Mouse (Mus musculus): ENCODE data around the gene Ccer1.
"Not testable (repeated sequence)": the region's sequence is repeated elsewhere in the genome, so short reads cannot be mapped to it uniquely, and the experiment has no call there.

The Ccer1 gene

DNA sequence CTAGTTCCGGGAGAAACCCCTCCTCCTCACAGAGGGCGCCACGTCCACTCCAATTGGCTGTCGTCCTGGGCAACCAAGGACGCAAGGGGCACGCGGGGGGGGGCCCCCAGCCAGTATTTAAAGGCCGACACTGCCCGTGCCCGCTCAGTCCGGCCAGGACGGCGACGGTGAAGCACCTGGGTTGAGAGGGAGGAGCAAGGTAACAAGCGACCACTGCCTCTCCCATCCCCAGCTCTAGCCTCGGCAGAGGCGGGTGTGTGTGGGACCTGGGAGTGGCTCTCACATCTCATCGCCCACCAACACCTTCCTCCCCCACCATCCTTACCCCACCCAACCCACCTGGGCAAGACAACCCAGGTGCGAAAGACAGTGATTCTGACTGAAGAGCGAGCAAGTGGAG is at the start of gene Ccer1:
Ccer1 (plus strand) TSS at position 147 of the 400 bp plus-strand sequence.
- DNase-seq, result no peak

DNA sequence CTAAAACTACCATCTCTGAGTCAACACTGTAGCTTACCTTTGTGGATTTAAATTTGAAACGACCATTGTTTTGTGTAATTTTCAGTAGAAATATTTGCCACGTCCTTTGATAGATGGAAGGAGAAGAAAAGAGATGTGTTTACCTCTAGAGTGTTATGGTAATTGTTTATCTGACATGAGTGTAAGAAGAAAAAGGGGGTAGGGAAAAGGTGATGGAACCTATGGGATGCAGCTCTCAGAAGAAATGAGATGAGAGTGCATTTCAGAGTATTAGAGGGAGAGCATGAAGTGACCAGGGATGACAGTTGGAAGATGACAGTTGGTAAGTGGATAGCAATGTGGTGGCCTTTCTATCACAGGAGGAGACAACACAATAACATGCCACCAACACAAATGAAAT is 49.1 kb upstream of the Ccer1 start, which contains the start of gene Epyc:
Epyc (plus strand) TSS at position 301 of the 400 bp plus-strand sequence.
- no peak for DNase-seq

- no peak for DNase-seq
These were observed 42.5 kb upstream of the Ccer1 start for GRCm38 (mm10) chr10:97650334-97650733.

DNA sequence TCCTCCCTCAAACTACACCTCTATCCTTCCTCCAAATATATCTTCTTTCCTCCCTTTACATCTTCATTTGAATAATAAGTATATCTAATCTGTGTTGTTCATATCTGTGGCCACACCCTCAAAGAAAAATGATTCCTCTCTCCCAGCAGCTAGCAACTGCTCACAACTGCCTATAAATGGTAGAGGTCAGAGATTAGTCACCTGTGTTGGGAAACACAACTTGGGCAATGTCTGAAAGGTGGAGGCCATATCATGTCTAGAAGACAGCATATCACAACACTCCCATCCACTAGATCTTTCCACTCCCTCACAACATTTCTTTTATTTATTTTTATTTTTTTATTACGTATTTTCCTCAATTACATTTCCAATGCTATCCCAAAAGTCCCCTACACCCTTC is 33.4 kb upstream of the Ccer1 start:
- DNase-seq, result no peak

DNA sequence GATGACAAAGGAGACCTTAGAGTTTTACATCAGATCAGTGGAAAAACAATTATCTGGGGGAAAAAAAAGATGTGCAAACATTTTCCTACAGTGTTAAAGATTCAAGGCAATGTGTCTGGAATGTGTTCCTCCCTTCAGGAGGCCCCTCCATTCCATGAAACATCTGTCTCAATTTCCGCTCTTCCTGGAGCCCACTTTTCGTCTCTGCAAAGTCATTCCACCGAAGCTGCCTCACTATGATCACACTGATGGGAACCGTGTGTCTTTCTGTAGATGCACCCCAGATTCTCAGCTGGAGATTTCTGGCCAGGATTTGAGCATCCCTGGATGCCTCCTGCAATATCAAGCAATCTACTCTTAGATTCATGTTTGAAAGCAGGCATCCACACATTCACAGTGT is 24.2 kb upstream of the Ccer1 start:
- no peak for DNase-seq

DNA sequence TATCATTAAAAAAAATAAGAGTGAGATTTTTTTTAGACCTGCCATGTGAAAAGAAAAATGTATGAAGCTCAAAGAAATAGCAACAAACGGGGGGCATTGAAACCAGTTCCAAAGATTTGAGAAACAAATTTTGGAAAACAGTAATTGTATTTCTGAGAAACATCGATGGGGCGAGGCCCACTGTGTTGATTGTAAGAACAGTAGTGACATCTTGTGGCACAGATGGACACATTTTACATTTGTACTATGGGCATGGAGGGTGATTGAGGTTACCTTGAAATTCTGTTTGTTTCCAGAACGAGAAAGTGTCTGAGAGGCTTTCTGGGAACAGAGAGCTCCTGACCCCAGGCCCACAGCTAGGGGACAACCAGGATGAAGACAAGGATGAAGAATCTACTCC is 22.7 kb upstream of the Ccer1 start:
- no peak for DNase-seq

DNA sequence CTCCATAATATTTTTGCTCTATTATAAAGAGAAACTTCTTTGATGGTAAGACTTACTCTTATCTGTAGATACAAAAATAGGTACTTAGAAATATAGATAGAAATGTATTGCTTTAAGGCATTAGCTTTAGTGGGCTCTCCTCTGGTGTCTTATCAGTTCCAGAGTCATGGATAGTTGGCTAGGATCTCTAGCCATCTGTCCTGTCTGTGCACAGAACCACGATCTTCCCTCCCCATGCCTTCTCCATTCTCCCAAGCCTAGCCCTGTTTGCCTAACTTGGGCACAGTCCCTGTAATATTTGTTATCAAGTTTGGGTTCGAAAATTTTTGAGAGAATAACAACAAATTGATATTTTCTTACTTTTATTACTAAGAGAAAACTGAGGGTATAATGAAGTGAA is 19.6 kb upstream of the Ccer1 start:
- no peak for DNase-seq

DNA sequence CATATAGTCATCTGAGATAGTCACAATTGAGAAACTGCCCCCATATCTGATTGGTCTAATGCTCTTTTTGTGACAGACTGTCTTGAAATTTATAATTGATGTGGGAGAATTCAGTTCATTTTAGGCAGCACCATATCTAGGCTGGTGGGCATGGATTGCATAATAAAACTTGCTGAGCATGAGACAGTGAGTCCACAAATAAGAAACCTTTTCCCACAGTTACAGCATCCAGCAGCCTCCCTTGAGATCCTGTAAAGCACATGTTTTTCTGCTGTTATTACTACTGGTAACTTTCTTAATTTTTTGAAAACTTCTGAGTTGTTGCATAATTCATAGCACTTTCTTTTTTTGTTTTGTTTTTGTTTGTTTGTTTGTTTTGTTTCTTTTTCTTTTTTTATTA is 9.9 kb upstream of the Ccer1 start:
- no peak for DNase-seq

DNA sequence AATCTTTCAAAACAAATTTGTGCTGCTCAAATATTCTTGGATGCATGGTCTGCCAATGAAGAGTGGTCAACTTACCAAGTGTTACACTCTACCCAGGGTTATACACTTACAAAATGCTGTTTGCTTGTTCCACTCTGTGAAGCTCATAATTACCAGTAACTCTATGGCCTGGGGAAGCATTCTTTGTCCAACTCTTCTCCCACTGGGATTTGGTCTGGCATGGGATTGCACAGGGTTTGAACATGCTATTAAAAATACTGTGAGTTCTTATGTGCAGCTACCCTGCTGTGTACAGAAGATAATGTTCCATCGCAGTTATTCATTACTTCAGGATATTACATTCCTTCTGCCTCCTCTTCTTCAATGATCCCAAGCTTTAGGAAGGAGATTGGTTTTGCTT is 5.7 kb upstream of the Ccer1 start:
- DNase-seq, result no peak

DNA sequence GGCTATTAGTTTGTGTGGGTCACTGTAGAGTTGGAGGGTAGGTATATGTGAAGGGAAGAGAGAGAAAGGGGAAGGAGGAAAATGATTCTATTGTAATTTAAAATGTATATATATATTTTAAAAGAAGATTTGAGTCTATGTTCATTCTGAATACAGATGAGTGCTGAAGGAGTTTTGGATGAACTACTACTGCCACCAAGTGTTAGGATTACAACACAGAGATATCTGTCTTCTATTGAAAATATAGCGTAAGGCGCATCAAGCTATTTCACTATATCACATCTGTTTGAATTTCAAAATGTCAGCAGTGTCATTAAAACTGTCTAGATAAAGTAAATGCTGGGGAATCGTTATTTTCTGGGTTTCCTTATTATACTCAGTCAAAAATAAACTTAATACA is 3.4 kb upstream of the Ccer1 start:
- DNase-seq, result no peak

- DNase-seq, result no peak
These were observed 708 bp downstream of the Ccer1 start for GRCm38 (mm10) chr10:97693398-97694135.

- no peak for DNase-seq
These were observed 9.5 kb downstream of the Ccer1 start for GRCm38 (mm10) chr10:97702321-97702720.

GRCm38 (mm10) chr10:97704562-97704961 is 11.7 kb downstream of the Ccer1 start:
- no peak for DNase-seq

DNA sequence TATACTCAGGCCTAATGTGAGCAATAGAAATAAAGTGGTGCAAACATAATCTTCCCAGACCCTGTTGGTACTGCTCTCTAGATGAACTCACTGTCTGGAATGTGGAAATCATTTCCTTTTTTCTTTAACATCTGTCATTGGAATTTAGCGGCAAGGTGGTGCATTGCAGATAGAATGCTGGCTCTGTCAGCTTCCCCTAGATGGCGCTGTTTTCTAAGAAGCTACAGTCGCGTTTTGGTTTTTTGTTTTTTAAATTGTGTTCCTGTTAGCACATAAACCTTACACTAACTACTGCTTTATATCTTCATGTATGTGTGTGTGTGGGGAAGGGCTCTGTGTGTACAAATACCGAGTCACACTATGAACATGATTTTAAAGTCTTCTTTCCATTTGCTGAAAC is 19.8 kb downstream of the Ccer1 start:
- DNase-seq, result no peak

GRCm38 (mm10) chr10:97714584-97714983 is 21.7 kb downstream of the Ccer1 start:
- DNase-seq, result no peak

GRCm38 (mm10) chr10:97715289-97715906 is 22.5 kb downstream of the Ccer1 start:
- DNase-seq, result no peak

DNA sequence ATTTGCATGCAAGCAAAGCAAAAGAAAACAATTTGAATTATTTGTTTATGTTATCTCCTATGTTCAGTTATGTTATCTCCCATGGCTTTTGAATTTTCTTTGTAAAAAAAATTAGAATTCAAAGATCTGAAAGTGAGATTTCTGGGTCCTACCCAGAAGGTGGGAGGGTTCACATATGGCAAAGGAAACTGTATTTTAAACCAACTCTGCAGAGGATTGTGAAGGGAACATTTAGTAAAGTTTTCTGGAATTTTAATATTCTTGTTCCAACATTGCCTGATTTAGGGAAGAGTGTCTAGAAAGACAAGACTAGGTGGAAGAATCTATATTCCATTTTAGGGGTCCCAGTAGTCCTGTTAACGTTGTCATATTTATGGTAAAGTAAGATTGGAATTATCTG is 24.4 kb downstream of the Ccer1 start:
- DNase-seq, result no peak

GRCm38 (mm10) chr10:97718021-97718420 is 25.2 kb downstream of the Ccer1 start:
- no peak for DNase-seq

GRCm38 (mm10) chr10:97720625-97721024 is 27.8 kb downstream of the Ccer1 start:
- no peak for DNase-seq

DNA sequence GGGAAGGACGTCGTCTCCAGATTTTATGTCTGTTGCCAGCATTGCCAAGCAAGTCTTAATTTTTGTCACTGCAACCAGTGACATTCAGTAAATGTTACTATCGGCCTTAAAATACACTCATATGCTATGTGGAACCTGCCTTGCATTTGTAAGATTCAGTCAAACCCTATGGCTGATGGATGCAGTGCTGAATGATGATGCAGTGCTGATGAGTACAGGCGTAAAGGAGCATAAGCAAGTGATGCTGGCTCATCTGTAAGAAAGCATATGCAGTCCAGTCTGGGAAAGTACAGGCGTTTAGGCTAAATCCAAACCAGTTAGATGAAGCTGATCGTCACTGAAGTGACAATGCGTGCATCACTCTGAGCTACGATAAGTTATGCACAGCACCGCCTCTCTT is 29.9 kb downstream of the Ccer1 start:
- no peak for DNase-seq

DNA sequence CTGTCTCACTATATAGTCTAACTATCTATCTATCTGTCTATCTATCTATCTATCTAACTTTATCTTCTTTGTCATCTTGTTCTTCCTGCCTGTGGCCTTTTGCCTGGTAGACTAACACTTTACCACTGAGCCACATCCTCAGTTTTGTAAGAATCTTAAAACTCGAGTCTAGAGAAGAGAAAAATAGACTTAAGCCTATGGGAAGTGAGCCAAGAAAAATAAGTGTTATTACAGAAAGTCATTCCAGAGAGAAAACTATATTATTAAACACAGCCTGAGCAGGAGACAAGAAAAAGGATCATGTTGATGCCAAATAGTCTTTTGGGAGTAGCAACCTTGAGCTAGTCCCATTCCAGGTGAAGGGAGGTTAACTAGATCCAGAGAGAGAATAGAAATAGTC is 33.1 kb downstream of the Ccer1 start:
- DNase-seq, result no peak

GRCm38 (mm10) chr10:97726655-97727054 is 33.8 kb downstream of the Ccer1 start, which contains the start of gene C030005K15Rik:
C030005K15Rik (minus strand) TSS chr10:97726755.
- DNase-seq, result not testable (repeated sequence)

All from kidney, adult 11 months (tissue).